Mouse (Mus musculus): ENCODE results near the gene Ppp1r16b.
A peak's percentile ranks its signal among the peaks of the same experiment; 100 is the strongest.

Ppp1r16b gene

DNA sequence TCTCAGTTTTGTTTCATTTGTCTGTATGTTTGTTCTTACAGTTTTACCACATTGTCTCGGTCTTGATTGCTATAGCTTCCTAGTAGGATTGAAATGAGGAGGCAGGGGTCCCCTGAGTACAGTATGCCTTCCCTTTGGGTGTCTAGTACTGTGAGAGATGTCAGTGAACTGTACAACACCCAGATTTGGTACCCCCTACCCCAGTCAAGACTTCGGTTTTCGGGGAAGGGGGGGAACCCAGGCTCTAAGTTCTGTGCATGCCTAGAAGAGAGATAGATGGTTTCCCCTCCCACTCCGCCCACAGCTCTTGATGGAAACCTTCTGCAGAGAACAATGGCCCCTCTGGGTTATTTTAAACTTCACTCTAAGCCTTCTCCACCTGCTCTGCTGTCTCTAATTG lies at the start of gene Ppp1r16b:
TSS of gene Ppp1r16b (plus strand) at position 301 of the 400 bp plus-strand sequence.
- no peak for DNase-seq (ENCODE audit: low spot score)

DNA sequence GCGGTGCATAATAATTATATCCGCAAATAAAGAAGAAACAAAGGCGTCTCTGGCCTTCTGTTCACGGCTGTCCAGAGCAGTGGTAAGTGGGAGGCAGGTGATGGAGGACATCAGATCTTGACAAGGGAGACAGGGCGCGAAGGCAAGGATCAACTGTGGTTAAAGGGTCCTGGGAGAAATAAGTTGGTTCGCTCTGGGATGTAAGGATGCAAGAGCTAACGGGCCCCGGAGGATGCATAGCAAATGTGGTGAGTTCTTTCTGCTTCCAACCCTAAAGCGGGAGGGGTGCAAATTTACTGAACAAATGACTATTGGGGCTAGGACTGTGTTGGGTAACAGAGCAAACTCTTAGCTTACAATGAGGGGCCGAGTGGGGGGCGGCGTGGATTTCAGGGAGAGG lies 49.5 kb upstream of the Ppp1r16b start:
- DNase-seq (ENCODE audit: low spot score), result no peak

DNA sequence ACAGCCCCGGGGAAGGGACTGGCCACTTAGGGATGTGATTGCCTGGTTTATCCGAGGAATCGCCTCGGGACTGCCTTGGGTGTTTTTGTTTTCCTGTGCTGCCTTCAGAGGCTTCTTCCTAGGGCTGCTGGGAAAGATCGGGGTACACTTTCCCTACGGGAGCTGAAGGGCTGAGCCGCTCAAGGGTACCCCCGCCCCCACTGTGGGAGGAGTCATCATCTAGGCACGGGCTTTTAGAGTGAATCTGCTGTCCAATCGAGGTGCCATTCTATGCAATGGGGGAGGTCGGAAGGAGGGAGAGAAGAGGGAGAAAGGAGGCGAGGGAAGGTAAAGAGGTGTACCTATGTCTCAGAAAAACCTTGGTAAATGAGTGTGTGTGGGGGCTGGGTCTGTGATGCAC lies 48.9 kb upstream of the Ppp1r16b start:
- no peak for DNase-seq (ENCODE audit: low spot score)

GRCm38 (mm10) chr2:158616790-158617189 lies 48.4 kb upstream of the Ppp1r16b start:
- DNase-seq (ENCODE audit: low spot score), result no peak

GRCm38 (mm10) chr2:158624718-158625222 lies 40.4 kb upstream of the Ppp1r16b start, which contains the start of gene Actr5:
TSS of gene Actr5 (plus strand) at chr2:158624888.
- peak; percentile 80 for DNase-seq (ENCODE audit: low spot score)

DNA sequence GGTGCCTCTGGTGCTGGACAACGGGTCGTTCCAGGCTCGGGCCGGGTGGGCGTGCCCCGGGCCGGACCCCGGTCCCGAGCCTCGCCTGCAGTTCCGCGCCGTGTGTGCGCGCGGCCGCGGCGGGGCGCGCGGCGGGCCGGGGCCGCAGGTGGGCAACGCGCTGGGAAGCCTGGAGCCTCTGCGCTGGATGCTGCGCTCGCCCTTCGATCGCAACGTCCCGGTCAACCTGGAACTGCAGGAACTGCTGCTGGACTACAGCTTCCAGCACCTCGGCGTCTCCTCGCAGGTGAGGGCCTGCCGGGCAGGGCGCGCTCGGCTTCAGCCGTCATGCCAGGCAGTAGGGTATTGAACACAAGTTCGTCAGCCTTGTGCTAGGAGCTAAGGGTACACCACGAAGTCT lies 40.0 kb upstream of the Ppp1r16b start:
- DNase-seq (ENCODE audit: low spot score), result no peak

- no peak for DNase-seq (ENCODE audit: low spot score)
Observed at GRCm38 (mm10) chr2:158625697-158626096, 39.5 kb upstream of the Ppp1r16b start.

- no peak for DNase-seq (ENCODE audit: low spot score)
Observed at GRCm38 (mm10) chr2:158628858-158629257, 36.3 kb upstream of the Ppp1r16b start.

- no peak for DNase-seq (ENCODE audit: low spot score)
Observed at GRCm38 (mm10) chr2:158629414-158629813, 35.8 kb upstream of the Ppp1r16b start.

- DNase-seq (ENCODE audit: low spot score), result no peak
Observed at GRCm38 (mm10) chr2:158631873-158632272, 33.3 kb upstream of the Ppp1r16b start.

GRCm38 (mm10) chr2:158641869-158642268 lies 23.3 kb upstream of the Ppp1r16b start:
- DNase-seq (ENCODE audit: low spot score), result peak; percentile 53

DNA sequence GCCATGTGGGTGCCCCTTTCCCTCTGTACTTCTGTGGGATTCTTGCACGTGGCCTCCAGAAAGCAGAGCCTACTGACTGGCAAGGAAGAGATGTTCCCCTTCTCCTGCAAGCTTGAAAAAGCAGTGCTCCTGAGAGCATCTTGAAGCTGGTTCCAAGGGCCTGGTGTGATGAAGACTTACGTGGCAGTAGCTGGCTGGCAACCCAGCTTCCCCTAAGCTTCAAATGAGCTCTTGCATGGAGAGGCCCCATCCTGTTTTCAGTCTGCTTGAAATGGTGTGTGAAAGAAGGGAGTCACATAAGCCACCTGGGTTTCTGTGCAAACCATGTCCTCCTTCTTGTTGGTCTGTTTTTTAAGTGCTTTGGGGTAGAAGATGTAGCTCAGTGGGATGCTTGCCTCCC lies 22.6 kb upstream of the Ppp1r16b start:
- no peak for DNase-seq (ENCODE audit: low spot score)

DNA sequence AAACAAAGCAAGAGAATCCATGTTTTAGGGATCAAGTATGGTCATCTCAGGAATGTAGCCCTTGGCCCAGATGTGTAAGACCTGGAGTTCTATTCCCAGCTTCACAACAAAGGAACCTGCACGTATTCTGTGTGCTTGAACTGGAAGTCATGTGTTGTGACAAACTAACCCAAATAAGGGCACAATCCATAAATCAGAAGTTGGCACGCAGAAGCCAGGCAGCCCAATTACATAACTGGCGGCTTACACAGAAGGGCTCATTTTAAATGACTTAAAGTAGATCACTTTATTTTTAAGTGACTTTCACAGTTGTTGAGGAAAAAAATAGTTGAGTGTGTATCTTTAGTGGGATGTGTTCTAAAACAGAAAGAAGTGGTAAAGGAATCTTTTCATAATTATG lies 21.4 kb upstream of the Ppp1r16b start:
- DNase-seq (ENCODE audit: low spot score), result no peak

DNA sequence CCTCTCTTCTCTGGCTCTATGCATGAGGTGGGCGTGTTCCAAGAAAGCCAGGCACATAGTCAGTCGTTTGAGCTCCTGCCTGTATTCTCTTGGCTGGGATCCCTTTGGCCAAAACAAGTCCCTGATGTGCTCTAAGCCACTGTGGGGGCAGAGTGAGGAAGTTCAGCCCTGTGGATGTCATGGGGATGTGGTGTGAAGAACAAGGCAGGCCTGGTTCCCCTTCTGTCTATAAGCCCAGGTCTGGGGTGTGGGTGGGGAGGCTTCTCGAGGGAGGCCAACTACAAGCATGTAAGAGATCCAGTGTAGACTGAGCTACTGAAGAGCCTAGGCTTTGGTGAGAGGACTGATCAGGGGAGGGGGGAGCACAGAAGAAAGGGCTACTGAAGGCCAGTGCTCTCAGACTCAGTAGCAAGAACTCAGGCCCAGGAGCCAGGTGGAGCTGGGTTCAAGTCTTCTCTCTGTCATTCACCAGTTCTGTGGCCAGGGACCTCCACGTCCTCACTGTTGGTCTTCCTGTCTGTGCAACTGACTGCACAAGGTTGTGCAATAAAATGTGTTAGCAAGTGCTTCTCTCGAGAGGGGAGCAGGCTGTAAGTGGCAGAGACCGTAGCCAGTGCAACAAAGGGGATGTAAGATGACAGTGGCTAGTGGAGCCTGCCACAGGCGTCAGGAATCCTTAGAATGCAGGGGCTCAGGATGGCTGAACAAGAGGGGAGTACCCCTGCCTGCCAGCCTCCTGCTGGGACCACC lies 13.9 kb upstream of the Ppp1r16b start:
- DNase-seq (ENCODE audit: low spot score), result no peak

- DNase-seq (ENCODE audit: low spot score), result peak; percentile 80
Observed at GRCm38 (mm10) chr2:158652985-158653384, 12.2 kb upstream of the Ppp1r16b start.

DNA sequence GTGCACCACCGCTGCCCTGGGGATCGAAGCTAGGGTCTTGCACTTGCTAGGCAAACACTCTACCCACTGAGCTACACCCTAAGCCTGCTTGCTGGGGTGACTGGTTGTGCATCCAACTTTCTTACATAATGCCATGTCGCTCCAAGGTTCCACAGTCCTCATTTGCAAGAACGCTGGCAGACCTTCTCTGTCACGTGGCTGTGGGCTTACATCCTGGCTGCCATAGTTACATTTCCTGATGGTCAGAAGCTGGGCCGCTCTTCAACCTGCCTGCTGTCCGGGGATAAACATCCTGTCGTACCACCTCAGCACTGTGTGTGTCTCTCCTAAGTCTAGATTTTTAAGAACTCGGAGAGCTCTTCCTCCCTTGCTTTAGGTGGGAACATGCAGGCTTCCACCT lies 10.5 kb upstream of the Ppp1r16b start:
- no peak for DNase-seq (ENCODE audit: low spot score)

- no peak for DNase-seq (ENCODE audit: low spot score)
Observed at GRCm38 (mm10) chr2:158655806-158656205, 9.4 kb upstream of the Ppp1r16b start.

GRCm38 (mm10) chr2:158658822-158659221 lies 6.4 kb upstream of the Ppp1r16b start:
- DNase-seq (ENCODE audit: low spot score), result no peak

GRCm38 (mm10) chr2:158659346-158659745 lies 5.9 kb upstream of the Ppp1r16b start:
- no peak for DNase-seq (ENCODE audit: low spot score)

DNA sequence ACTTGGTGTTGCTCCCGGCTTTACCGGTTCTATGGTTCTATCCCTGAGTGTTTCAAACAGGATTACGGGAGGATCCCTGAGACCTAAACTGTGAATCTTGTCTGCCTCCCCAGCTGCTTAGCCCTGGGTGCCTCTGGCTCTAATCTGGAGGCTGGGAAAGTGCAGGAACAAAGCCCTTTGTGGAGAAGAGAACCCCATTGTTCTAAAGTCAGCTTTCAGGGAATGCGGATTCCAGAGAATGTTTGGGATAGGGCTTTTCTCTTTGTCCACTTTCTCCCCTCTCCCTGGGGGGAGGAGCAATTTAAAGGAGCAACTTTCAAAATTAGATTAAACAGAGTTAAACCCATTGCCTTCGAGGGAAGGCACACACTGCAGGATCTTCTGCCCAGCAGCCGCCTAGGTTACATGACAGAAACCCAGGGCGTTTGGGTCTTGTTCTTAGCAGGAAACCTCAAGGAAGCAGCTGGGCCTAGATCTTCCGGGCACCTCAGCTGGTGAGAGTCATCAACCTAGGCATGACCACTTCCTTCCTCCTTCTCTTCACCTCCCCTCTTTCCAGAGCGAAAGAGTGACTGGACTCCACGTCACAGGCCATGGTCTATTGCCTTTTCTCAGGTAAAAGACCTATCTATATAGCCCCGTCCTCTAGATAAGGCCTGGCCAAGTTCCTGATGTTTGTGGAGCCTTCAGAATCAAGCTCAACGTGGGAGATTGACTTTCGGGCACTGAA lies 1.0 kb downstream of the Ppp1r16b start:
- DNase-seq (ENCODE audit: low spot score), result no peak

GRCm38 (mm10) chr2:158667022-158667670 lies 1.9 kb downstream of the Ppp1r16b start:
- no peak for DNase-seq (ENCODE audit: low spot score)

DNA sequence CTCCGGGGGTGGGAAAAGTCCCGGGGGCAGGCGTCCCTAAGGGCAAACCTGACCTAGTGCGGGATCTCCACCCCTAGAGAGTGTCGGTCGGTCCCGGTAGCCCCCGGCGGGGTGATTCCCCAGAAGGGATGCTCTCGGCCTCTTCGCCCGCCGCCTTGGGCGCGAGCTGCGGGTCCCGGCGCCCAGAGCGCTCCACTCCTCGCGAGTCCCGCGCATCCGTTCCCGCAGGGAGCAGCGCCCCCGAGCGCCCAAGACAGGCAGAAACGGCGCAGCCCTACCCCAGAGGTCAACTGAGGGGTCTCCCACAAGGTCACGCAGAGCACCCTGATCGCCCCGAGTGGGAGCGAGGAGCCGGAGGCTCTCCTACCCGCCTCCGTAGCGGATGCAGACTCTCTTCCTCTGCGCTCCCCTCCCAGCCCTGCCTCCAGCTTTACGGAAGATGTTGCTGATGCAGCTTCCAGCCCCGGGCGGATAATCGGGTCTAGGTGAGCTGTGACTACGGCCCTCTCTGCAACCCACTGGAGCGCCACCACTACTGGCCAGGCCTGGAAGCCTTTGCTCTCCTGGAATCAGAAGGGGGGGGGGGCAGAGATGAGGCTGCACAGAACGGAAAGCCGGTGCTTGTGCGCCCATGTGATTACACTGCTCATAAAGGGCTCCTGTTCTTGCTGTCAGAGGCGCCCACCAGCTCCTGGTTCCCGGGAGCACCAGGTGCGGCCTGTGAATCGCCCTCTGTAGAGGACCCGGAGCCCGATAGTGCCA lies 2.7 kb downstream of the Ppp1r16b start:
- no peak for DNase-seq (ENCODE audit: low spot score)

Measured in layer of hippocampus, adult 9-10 months (tissue).